Mouse (Mus musculus) midbrain, postnatal 0 days (tissue): ENCODE measurements around the gene Elp4. TPM values are rescaled to one million over a fixed set of nuclear protein-coding genes. Genes with fewer than 3 reads are reported as not detected.
A peak's percentile ranks its signal among the peaks of the same experiment; 100 is the strongest.

Experiments used
- ATAC-seq: fragments of 200-750 bp; cut with Nextera tagmentation; 2 replicates; pipeline ENCODE4 v1.8.0; 2017; ENCODE audit warnings: moderate number of reproducible peaks, mild to moderate bottlenecking, moderate TSS enrichment, moderate library complexity; ENCODE audit not compliant: low FRiP score
- DNase-seq: peaks from one replicate; pipeline ENCODE4 v3.0.0-alpha.2; 2015; ENCODE audit warnings: low spot score
- H3K27ac ChIP-seq: fragments of 300-500 bp; sonication (generic); 2 replicates; pipeline ENCODE4 v1.5.1; 2014; ENCODE audit warnings: low read depth, mild to moderate bottlenecking, low read length, mixed read lengths
- H3K27me3 ChIP-seq: fragments of 300-500 bp; sonication (generic); 2 replicates; pipeline ENCODE4 v1.6.1; 2014; ENCODE audit warnings: low read length, control low read depth, mixed read lengths; ENCODE audit not compliant: insufficient read depth
- H3K36me3 ChIP-seq: fragments of 300-500 bp; sonication (generic); 2 replicates; pipeline ENCODE4 v1.6.1; 2014; ENCODE audit warnings: low read length, control low read depth, mixed read lengths; ENCODE audit not compliant: insufficient read depth
- H3K4me1 ChIP-seq: fragments of 300-500 bp; sonication (generic); 2 replicates; pipeline ENCODE4 v1.6.1; 2014; ENCODE audit warnings: mild to moderate bottlenecking, control low read depth, antibody characterized with exemption, low read length, mixed read lengths; ENCODE audit not compliant: insufficient read depth
- H3K4me2 ChIP-seq: fragments of 300-500 bp; sonication (generic); 2 replicates; pipeline ENCODE4 v1.6.1; 2014; ENCODE audit warnings: low read depth, mild to moderate bottlenecking, low read length, mixed read lengths; ENCODE audit not compliant: poor library complexity, severe bottlenecking
- H3K4me3 ChIP-seq: fragments of 300-500 bp; sonication (generic); 2 replicates; pipeline ENCODE4 v1.5.1; 2014; ENCODE audit warnings: low read depth, mild to moderate bottlenecking, low read length, moderate library complexity
- H3K9ac ChIP-seq: fragments of 300-500 bp; sonication (generic); replicated peaks from 2 replicates; pipeline ENCODE4 v1.6.1; 2014; ENCODE audit warnings: mild to moderate bottlenecking, low read length, moderate library complexity, mixed read lengths; ENCODE audit not compliant: poor library complexity, severe bottlenecking
- H3K9me3 ChIP-seq: fragments of 300-500 bp; sonication (generic); 2 replicates; pipeline ENCODE4 v1.6.1; 2016; ENCODE audit warnings: low read length, control low read depth
- CTCF ChIP-seq: IDR thresholded peaks from 2 replicates; pipeline ENCODE4 v1.5.1; 2016; ENCODE audit warnings: antibody characterized with exemption, mild to moderate bottlenecking
- WGBS: fragments of 180-500 bp; shearing (Covaris S2); extraction: QIAGEN DNeasy Blood & Tissue Kit; methylation state at CpG from one replicate; pipeline ENCODE4 v1.1.7; 2014; 5-methylcytosine and 5-hydroxymethylcytosine counted together
- polyA plus RNA-seq: library from polyadenylated mRNA; unstranded; fragments of >200 nt; fragmentation: Nextera tagmentation; extraction: Ambion mirVana; gene quantifications from 2 replicates; pipeline ENCODE4 v1.2.1, GENCODE M21; 2015
- total RNA-seq: library from RNA; depleted of rRNA; stranded (reverse); fragments of >200 nt; gene quantifications from 2 replicates; pipeline ENCODE4 v1.2.3, GENCODE M21; 2014

Gene Elp4
- total and polyA plus RNA-seq, 2 experiments from 2014 or later = 22.3 to 29.2 TPM

DNA sequence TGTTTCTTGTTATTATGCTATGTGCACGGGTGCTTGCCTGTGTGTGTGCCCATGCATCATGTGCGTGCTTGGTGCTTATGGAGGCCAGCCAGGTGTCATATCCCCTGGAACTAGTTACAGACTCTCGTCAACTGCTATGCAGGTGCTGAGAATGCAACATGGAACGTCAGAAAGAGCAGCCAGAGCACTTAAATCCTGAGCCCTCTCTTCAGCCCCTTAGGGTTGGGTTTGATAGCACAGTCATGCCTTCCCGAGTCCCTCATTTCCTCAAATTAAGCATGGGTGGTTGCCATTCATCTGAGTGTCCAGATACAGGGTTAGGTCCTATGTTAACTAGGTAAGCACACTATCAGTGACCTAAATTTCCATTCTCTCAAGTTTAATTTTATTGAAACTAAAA lies 121.5 kb downstream of the Elp4 start:
- H3K9ac ChIP-seq = no peak overlapping the region
- H3K27me3 ChIP-seq = peaks cover 20% of the 10 kb centered on the region; the same call in 1 of the 2 replicates
- H3K4me3 ChIP-seq = no peak overlapping the region
- H3K27ac ChIP-seq = no peak overlapping the region
- ATAC-seq (no peak), DNase-seq (no peak)
- H3K9me3 ChIP-seq = no peaks in the 10 kb centered on the region
- no peak for TF ChIP-seq CTCF
- H3K4me1 ChIP-seq = no peaks in the 10 kb centered on the region
- no peaks in the 10 kb centered on the region for H3K36me3 ChIP-seq
- no peak overlapping the region for H3K4me2 ChIP-seq
- WGBS = 77% methylated on average over 5 of the region's 5 CpGs

DNA sequence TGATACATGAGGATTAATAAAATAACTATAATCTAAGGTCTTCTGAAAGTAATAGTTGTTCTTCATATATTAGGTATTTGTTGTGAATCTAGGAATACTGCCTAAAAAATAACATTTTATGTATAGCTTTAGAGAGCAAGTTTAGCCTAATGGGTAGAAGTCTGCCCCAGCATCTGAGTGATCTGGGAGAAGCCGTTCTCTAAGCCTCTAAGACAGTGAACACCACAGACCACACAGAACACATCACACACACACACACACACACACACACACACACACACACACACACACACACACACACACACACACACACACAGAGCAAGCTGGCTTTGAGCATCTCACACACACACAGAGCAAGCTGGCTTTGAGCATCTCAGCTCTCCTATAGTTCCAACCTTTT lies 123.6 kb downstream of the Elp4 start:
- TF ChIP-seq CTCF = no peak
- Histone ChIP-seq H3K4me2 (no peak overlapping the region), H3K4me1 (no peaks in the 10 kb centered on the region), H3K27me3 (peaks cover 17% of the 10 kb centered on the region; the same call in 1 of the 2 replicates), H3K27ac (no peak overlapping the region), H3K4me3 (no peak overlapping the region), H3K36me3 (no peaks in the 10 kb centered on the region), H3K9ac (no peak overlapping the region), H3K9me3 (no peaks in the 10 kb centered on the region)
- WGBS = 44% methylated on average over 1 of the region's 1 CpGs
- ATAC-seq = no peak
- DNase-seq = no peak

- Histone ChIP-seq H3K27me3 (peaks cover 16% of the 10 kb centered on the region; the same call in 1 of the 2 replicates), H3K9ac (no peak overlapping the region), H3K9me3 (no peaks in the 10 kb centered on the region), H3K36me3 (no peaks in the 10 kb centered on the region), H3K4me1 (no peaks in the 10 kb centered on the region), H3K4me2 (no peak overlapping the region), H3K4me3 (no peak overlapping the region), H3K27ac (no peak overlapping the region)
- 24% methylated on average over 6 of the region's 6 CpGs for WGBS
- DNase-seq (no peak), ATAC-seq (no peak)
- no peak for TF ChIP-seq CTCF
These were observed 125.0 kb downstream of the Elp4 start for GRCm38 (mm10) chr2:105779320-105779891.

DNA sequence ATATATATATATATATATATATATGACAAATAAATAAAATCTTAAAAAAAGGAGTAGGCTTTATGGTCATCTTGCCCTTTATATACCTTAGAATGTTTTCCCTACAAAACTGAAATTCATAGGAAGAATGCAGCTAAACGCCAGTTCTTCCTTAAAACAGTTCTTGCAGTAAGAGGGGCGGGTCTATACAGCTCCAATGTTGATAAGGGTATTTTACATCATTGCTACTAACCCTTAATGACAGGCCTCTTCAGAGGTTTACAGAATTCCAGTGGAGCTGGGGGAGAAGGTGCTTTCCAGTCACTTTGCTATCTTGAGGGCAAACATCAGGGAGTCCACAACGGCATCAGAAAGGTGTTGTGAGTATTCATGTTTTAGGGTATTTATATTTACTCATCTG lies 133.1 kb downstream of the Elp4 start:
- Histone ChIP-seq H3K4me3 (no peak overlapping the region), H3K4me2 (no peak overlapping the region), H3K9ac (no peak overlapping the region), H3K27me3 (0 out of 2 replicates have a peak, but pooled peaks cover 4% of the 10 kb centered on the region), H3K4me1 (no peaks in the 10 kb centered on the region), H3K9me3 (no peaks in the 10 kb centered on the region), H3K36me3 (no peaks in the 10 kb centered on the region; the same call in 1 of the 2 replicates), H3K27ac (no peak overlapping the region)
- ATAC-seq (no peak), DNase-seq (no peak)
- TF ChIP-seq CTCF = no peak
- 90% methylated on average over 3 of the region's 3 CpGs for WGBS

DNA sequence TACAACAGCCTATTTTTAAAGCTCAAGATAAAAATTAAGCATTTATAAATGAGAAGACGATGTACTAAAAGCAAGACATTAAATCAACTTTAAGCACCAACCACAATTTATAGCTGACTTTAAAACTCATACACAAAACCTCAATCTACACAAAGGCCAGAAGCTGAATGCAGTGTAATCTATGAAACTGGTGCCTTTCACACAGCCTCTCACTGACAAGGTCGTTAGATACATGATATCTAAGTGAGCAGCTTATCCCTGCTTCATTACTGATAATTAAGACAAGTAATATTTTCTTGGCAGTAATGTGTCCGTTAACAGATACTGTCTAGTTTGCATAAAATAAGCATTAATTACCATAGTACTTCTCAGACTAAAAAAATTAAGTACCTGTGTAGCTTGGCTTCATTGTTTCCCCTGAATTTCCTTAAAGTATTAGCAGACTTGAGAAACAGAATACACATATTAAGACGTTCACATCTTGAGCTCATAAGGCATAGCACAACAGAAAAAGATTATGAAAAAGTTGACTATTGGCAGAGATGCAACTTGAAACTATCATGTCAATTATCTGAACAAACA lies 134.5 kb downstream of the Elp4 start:
- 79% methylated on average over 4 of the region's 4 CpGs for WGBS
- Histone ChIP-seq H3K4me1 (no peaks in the 10 kb centered on the region), H3K4me2 (no peak overlapping the region), H3K9ac (no peak overlapping the region), H3K36me3 (no peaks in the 10 kb centered on the region; the same call in 1 of the 2 replicates), H3K27me3 (no peaks in the 10 kb centered on the region), H3K4me3 (no peak overlapping the region), H3K27ac (no peak overlapping the region), H3K9me3 (no peaks in the 10 kb centered on the region)
- no peak for TF ChIP-seq CTCF
- DNase-seq = no peak
- no peak for ATAC-seq

DNA sequence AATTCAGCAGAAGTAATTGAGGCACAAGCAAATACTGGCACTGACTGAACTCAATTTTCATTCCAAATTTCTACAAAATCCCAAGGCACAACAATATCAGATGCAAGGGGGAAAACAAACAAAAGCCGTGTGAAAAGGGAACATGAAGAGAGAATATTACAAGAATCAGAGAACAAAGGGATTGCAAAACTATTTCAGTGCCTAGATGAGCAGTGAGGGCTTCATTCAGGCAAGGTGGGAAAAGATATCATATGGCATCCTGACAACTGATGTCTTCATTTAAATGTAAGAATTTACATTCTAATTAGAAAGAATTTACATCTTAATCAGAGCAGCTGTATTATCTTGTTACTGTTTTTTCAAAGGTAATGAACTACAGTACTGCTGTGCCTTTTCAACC lies 150.9 kb downstream of the Elp4 start:
- H3K36me3 ChIP-seq = no peaks in the 10 kb centered on the region
- WGBS = 62% methylated on average over 1 of the region's 1 CpGs
- H3K4me3 ChIP-seq = no peak overlapping the region
- no peaks in the 10 kb centered on the region for H3K9me3 ChIP-seq
- H3K9ac ChIP-seq = no peak overlapping the region
- no peak overlapping the region for H3K27ac ChIP-seq
- H3K4me1 ChIP-seq = no peaks in the 10 kb centered on the region
- no peak for TF ChIP-seq CTCF
- H3K27me3 ChIP-seq = no peaks in the 10 kb centered on the region
- ATAC-seq = no peak
- DNase-seq = peak; percentile 3
- no peak overlapping the region for H3K4me2 ChIP-seq
